Mouse (Mus musculus): ENCODE measurements at regions not wholly inside any gene's neighbourhood (a gene's known extent, or its start where the extent isn't known, plus 50 kb on each side); places are given as distances from the start of the nearest gene placed in this dataset.

DNA sequence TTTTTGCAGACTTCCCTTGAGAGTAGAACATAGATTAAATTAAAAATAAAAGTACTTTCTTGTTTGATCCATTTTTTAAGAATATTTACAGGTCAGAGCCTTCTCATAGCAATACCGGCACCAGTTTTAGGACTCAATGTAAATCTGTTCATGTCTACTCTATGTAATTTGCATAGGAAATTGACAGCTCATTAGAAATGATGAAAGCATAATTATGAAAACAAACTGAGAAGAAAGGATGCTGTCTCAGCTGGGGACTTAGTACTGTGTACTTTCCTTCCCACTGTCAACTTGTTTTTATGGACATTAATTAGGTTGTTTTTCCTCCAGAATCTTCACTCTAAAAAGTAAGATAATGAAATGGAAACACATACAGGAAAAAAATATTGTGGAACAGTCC is 3344.8 kb upstream of the Gm6569 start:
- no peak for ATAC-seq
- Histone ChIP-seq H3K4me1 (replicated peaks; ENCODE audit: control insufficient read depth, insufficient read depth, low read length) (no peaks in the 10 kb centered on the region), H3K9me3 (ENCODE audit: control insufficient read depth) (no peaks in the 10 kb centered on the region), H3K27ac (ENCODE audit: low read depth, low read length) (no peak overlapping the region), H3K9ac (ENCODE audit: low read depth, low read length) (no peak overlapping the region), H3K4me3 (ENCODE audit: low read depth, low read length) (no peak overlapping the region), H3K4me2 (replicated peaks; ENCODE audit: low read depth) (no peak overlapping the region), H3K27me3 (replicated peaks; ENCODE audit: control insufficient read depth, insufficient read depth, low read length) (no peaks in the 10 kb centered on the region), H3K36me3 (ENCODE audit: control insufficient read depth, insufficient read depth) (no peaks in the 10 kb centered on the region)
- no peak for TF ChIP-seq CTCF (IDR thresholded peaks at IDR 0.05; ENCODE audit: low read depth)
- 94% methylated on average over 1 of the region's 1 CpGs for WGBS

DNA sequence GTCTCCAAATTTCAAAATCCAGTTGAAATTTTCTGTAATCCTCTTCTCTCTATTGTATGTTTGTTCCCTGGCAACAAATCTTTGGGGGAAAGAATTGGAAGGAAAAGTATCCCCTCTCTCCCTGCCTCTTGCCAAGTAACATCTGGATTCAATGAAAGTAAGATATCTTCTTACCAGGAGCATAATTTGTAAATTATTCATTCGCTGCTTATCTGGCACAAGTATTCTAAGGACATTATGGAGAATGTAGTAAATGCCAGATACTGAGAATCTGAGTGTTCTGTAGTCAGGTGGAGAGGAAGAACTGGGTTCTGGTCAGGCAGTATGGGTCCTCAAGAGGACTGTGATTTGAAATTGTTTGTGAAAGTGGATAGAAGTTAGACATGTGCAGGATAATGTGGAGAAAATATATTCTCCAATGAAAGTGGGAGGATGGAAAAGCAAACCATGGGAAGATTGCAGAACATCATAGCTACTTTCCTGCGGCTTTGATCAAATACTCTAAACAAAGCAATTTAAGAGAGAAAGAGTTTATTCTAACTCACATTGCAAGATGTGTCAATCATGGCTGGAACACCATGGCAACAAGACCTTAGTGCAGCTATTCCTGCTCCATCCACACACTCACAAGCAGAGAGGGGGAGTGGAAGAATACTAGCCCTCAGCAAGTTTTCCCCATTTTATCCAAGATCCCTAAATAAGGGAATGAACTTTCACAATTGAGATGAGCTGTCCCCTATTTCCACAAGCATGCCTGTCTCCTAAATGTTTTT is 3327.1 kb upstream of the Gm6569 start:
- Histone ChIP-seq H3K27me3 (replicated peaks; ENCODE audit: control insufficient read depth, insufficient read depth, low read length) (no peaks in the 10 kb centered on the region), H3K4me2 (replicated peaks; ENCODE audit: low read depth) (no peak overlapping the region), H3K36me3 (ENCODE audit: control insufficient read depth, insufficient read depth) (no peaks in the 10 kb centered on the region), H3K27ac (ENCODE audit: low read depth, low read length) (no peak overlapping the region), H3K9me3 (ENCODE audit: control insufficient read depth) (no peaks in the 10 kb centered on the region), H3K9ac (ENCODE audit: low read depth, low read length) (no peak overlapping the region), H3K4me1 (replicated peaks; ENCODE audit: control insufficient read depth, insufficient read depth, low read length) (no peaks in the 10 kb centered on the region), H3K4me3 (ENCODE audit: low read depth, low read length) (no peak overlapping the region)
- WGBS = 78% methylated on average over 2 of the region's 2 CpGs
- no peak for TF ChIP-seq CTCF (IDR thresholded peaks at IDR 0.05; ENCODE audit: low read depth)
- ATAC-seq = no peak

DNA sequence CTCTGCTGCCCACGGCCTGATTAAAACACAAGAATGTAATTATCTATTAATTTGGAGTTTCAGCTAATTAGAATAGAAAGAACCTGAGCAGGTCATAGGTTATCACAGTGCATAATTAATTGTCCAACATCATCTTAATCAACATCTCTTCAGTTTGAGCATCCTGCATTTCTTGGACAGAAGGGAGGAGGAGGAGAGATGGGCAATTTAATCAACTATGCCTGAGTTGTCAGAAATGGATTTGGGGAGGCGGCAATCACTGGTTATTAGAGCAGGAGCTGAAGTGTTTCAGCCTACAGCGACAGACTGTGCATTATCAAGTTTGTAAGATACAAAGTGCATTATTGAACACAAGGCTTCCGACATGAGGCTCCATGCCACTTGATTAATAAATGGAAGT is 3313.8 kb upstream of the Gm6569 start:
- no peak overlapping the region for H3K4me3 ChIP-seq (ENCODE audit: low read depth, low read length)
- ATAC-seq = no peak
- no peaks in the 10 kb centered on the region for H3K4me1 ChIP-seq (replicated peaks; ENCODE audit: control insufficient read depth, insufficient read depth, low read length)
- H3K9me3 ChIP-seq (ENCODE audit: control insufficient read depth) = no peaks in the 10 kb centered on the region
- H3K9ac ChIP-seq (ENCODE audit: low read depth, low read length) = no peak overlapping the region
- H3K36me3 ChIP-seq (ENCODE audit: control insufficient read depth, insufficient read depth) = no peaks in the 10 kb centered on the region
- no peaks in the 10 kb centered on the region for H3K27me3 ChIP-seq (replicated peaks; ENCODE audit: control insufficient read depth, insufficient read depth, low read length)
- no peak overlapping the region for H3K4me2 ChIP-seq (replicated peaks; ENCODE audit: low read depth)
- H3K27ac ChIP-seq (ENCODE audit: low read depth, low read length) = no peak overlapping the region
- 78% methylated on average over 4 of the region's 4 CpGs for WGBS
- no peak for TF ChIP-seq CTCF (IDR thresholded peaks at IDR 0.05; ENCODE audit: low read depth)

DNA sequence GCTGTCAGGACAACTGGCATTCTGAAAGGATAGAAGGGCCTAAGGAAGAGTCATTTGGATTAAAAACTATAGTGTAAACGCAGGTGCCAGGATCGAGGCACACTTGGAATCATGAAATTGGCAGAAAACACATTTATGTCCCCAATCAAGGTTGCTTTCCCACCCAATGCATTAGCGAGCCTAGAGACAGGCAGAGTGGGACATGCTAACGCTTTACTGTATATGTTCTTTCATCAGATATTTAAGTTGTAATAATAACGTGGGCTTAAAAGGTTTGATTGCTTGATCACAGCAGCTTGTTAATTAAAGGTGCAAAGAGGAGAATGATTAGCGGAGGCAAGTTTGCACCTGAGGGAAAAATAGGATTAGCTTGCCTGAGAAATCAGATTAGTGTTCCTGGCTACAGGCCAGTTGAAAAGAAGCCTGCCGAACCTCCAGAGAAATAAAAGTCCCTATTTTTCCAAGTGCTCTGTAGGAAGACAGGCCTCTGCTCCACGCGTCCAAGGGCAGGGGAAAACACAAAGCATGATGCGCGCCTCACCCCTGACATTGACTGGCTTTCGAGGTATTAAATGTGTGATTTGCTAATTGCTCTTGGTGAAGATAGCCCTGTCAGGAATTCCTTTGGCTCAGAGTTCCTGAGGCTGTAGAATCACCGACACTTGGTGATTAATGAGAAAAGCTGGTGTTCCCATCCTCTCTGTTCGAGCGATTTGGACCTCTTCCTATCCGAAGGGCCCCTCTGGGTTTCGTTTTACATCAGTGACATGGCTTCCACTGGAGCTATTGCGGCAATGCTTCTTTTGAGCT is 3279.4 kb upstream of the Gm6569 start:
- no peak overlapping the region for H3K4me2 ChIP-seq (replicated peaks; ENCODE audit: low read depth)
- TF ChIP-seq CTCF (IDR thresholded peaks at IDR 0.05; ENCODE audit: low read depth) = no peak
- 53% methylated on average over 18 of the region's 18 CpGs for WGBS
- H3K36me3 ChIP-seq (ENCODE audit: control insufficient read depth, insufficient read depth) = no peaks in the 10 kb centered on the region
- no peaks in the 10 kb centered on the region for H3K27me3 ChIP-seq (replicated peaks; ENCODE audit: control insufficient read depth, insufficient read depth, low read length)
- ATAC-seq = no peak
- H3K27ac ChIP-seq (ENCODE audit: low read depth, low read length) = no peak overlapping the region
- no peaks in the 10 kb centered on the region for H3K4me1 ChIP-seq (replicated peaks; ENCODE audit: control insufficient read depth, insufficient read depth, low read length)
- no peak overlapping the region for H3K4me3 ChIP-seq (ENCODE audit: low read depth, low read length)
- no peaks in the 10 kb centered on the region for H3K9me3 ChIP-seq (ENCODE audit: control insufficient read depth)
- H3K9ac ChIP-seq (ENCODE audit: low read depth, low read length) = no peak overlapping the region

- H3K9me3 ChIP-seq (ENCODE audit: control insufficient read depth) = no peaks in the 10 kb centered on the region
- no peak for TF ChIP-seq CTCF (IDR thresholded peaks at IDR 0.05; ENCODE audit: low read depth)
- H3K36me3 ChIP-seq (ENCODE audit: control insufficient read depth, insufficient read depth) = no peaks in the 10 kb centered on the region
- ATAC-seq = no peak
- no peak overlapping the region for H3K4me2 ChIP-seq (replicated peaks; ENCODE audit: low read depth)
- WGBS = 50% methylated on average over 1 of the region's 1 CpGs
- H3K9ac ChIP-seq (ENCODE audit: low read depth, low read length) = no peak overlapping the region
- H3K27ac ChIP-seq (ENCODE audit: low read depth, low read length) = no peak overlapping the region
- no peaks in the 10 kb centered on the region for H3K4me1 ChIP-seq (replicated peaks; ENCODE audit: control insufficient read depth, insufficient read depth, low read length)
- H3K4me3 ChIP-seq (ENCODE audit: low read depth, low read length) = no peak overlapping the region
- no peaks in the 10 kb centered on the region for H3K27me3 ChIP-seq (replicated peaks; ENCODE audit: control insufficient read depth, insufficient read depth, low read length)
Observed at GRCm38 (mm10) chr15:70555583-70555894, 3278.8 kb upstream of the Gm6569 start.

- 68% methylated on average over 1 of the region's 1 CpGs for WGBS
Observed at GRCm38 (mm10) chr15:70594295-70594694, 3240.1 kb upstream of the Gm6569 start.

More at GRCm38 (mm10) chr15:70594295-70594694, 3240.1 kb upstream of the Gm6569 start:
- Histone ChIP-seq H3K27me3 (replicated peaks; ENCODE audit: control insufficient read depth, insufficient read depth, low read length) (no peaks in the 10 kb centered on the region), H3K4me1 (replicated peaks; ENCODE audit: control insufficient read depth, insufficient read depth, low read length) (no peaks in the 10 kb centered on the region), H3K27ac (ENCODE audit: low read depth, low read length) (no peak overlapping the region), H3K4me2 (replicated peaks; ENCODE audit: low read depth) (no peak overlapping the region), H3K9ac (ENCODE audit: low read depth, low read length) (no peak overlapping the region), H3K36me3 (ENCODE audit: control insufficient read depth, insufficient read depth) (no peaks in the 10 kb centered on the region), H3K4me3 (ENCODE audit: low read depth, low read length) (no peak overlapping the region), H3K9me3 (ENCODE audit: control insufficient read depth) (no peaks in the 10 kb centered on the region)
- TF ChIP-seq CTCF (IDR thresholded peaks at IDR 0.05; ENCODE audit: low read depth) = no peak
- ATAC-seq = no peak

All from intestine, postnatal 0 days (tissue).